Mouse (Mus musculus): Measurements from ENCODE around the gene Wdr20. TPM values are rescaled to one million over a fixed set of nuclear protein-coding genes. Genes with fewer than 3 reads are reported as not detected.

The Wdr20 gene
- total and polyA plus RNA-seq, 3 experiments = 17.9 to 26.2 (median 22.8) TPM

GRCm38 (mm10) chr12:110802674-110803297 is 65.0 kb downstream of the Wdr20 start:
- no peak for DNase-seq (ENCODE audit: extremely low read depth)
- Histone ChIP-seq H3K36me3 (replicated peaks in 1 of 2; ENCODE audit: control insufficient read depth in 1 of 2, insufficient read depth in 1 of 2, low read length in 1 of 2) (peaks cover 13 to 84% of the 10 kb centered on the region in 2 experiments), H3K27me3 (replicated peaks) (no peaks in the 10 kb centered on the region), H3K79me2 (replicated peaks; ENCODE audit: control insufficient read depth, extremely low read depth, insufficient read depth, poor library complexity, severe bottlenecking) (no peaks in the 10 kb centered on the region), H3K4me3 (replicated peaks in 1 of 3; ENCODE audit: low read depth in 2 of 3, low read length in 2 of 3, poor library complexity in 1 of 3) (no peak overlapping the region), H3K9ac (ENCODE audit: insufficient read depth, low read depth) (no peak overlapping the region), H3K4me1 (ENCODE audit: control insufficient read depth in 1 of 2, insufficient read depth in 2 of 2) (peaks cover 0 to 5% of the 10 kb centered on the region in 2 experiments; a peak in 1 of 4 replicates), H3K9me3 (replicated peaks; ENCODE audit: low read length) (no peaks in the 10 kb centered on the region), H3K4me2 (ENCODE audit: insufficient read depth, low read depth, poor library complexity, severe bottlenecking) (no peak overlapping the region), H3K27ac (ENCODE audit: insufficient read depth, low read depth) (no peak overlapping the region)
- in situ Hi-C loops (cut with MboI; ENCODE audit: low pct_ligation_motif_present, low pct_unique_long_range_greater_than_20kb, low sequenced_read_pairs) = no loop called here
- dilution Hi-C loops (cut with MboI; ENCODE audit: extremely low pct_ligation_motif_present, extremely low pct_unique_long_range_greater_than_20kb, low sequenced_read_pairs) = no loop called here
- TF ChIP-seq MXI1 (IDR thresholded peaks at IDR 0.05; ENCODE audit: low read depth, low read length) (no peak), IRF4 (IDR thresholded peaks at IDR 0.05; ENCODE audit: low read depth, low read length) (no peak), RCOR1 (conservative IDR thresholded peaks at IDR 0.05; ENCODE audit: low read depth, low read length) (no peak), ELF1 (IDR thresholded peaks at IDR 0.05; ENCODE audit: low read depth, low read length) (no peak), JUN (IDR thresholded peaks at IDR 0.05; ENCODE audit: insufficient read depth, low read depth, low read length) (no peak)

- dilution Hi-C loops (cut with MboI; ENCODE audit: extremely low pct_ligation_motif_present, extremely low pct_unique_long_range_greater_than_20kb, low sequenced_read_pairs) = no loop called here
- in situ Hi-C loops (cut with MboI; ENCODE audit: low pct_ligation_motif_present, low pct_unique_long_range_greater_than_20kb, low sequenced_read_pairs) = no loop called here
- Histone ChIP-seq H3K4me2 (ENCODE audit: insufficient read depth, low read depth, poor library complexity, severe bottlenecking) (no peak overlapping the region), H3K27me3 (replicated peaks) (no peaks in the 10 kb centered on the region), H3K4me3 (replicated peaks in 1 of 3; ENCODE audit: low read depth in 2 of 3, low read length in 2 of 3, poor library complexity in 1 of 3) (no peak overlapping the region), H3K79me2 (replicated peaks; ENCODE audit: control insufficient read depth, extremely low read depth, insufficient read depth, poor library complexity, severe bottlenecking) (no peaks in the 10 kb centered on the region), H3K27ac (ENCODE audit: insufficient read depth, low read depth) (no peak overlapping the region), H3K9me3 (replicated peaks; ENCODE audit: low read length) (no peaks in the 10 kb centered on the region), H3K4me1 (ENCODE audit: control insufficient read depth in 1 of 2, insufficient read depth in 2 of 2) (peaks cover 0 to 5% of the 10 kb centered on the region in 2 experiments; a peak in 1 of 4 replicates), H3K9ac (ENCODE audit: insufficient read depth, low read depth) (no peak overlapping the region), H3K36me3 (replicated peaks in 1 of 2; ENCODE audit: control insufficient read depth in 1 of 2, insufficient read depth in 1 of 2, low read length in 1 of 2) (peaks cover 22 to 87% of the 10 kb centered on the region in 2 experiments)
- TF ChIP-seq MYC (IDR thresholded peaks at IDR 0.05; ENCODE audit: low read depth, low read length) = no peak
- TF ChIP-seq CHD2 (IDR thresholded peaks at IDR 0.05; ENCODE audit: low read length) = no peak
- TF ChIP-seq TBP (conservative IDR thresholded peaks at IDR 0.05; ENCODE audit: low read depth, low read length) = no peak
- TF ChIP-seq NELFE (IDR thresholded peaks at IDR 0.05; ENCODE audit: low read depth, low read length) = no peak
- no peak for TF ChIP-seq JUND (conservative IDR thresholded peaks at IDR 0.05; ENCODE audit: low read depth, low read length)
- no peak for TF ChIP-seq USF1 (IDR thresholded peaks at IDR 0.05; ENCODE audit: low read depth, low read length)
- no peak for TF ChIP-seq HCFC1 (IDR thresholded peaks at IDR 0.05; ENCODE audit: low read depth, low read length)
- no peak for TF ChIP-seq ZKSCAN1 (IDR thresholded peaks at IDR 0.05; ENCODE audit: borderline replicate concordance, low read depth, low read length)
- TF ChIP-seq JUN (IDR thresholded peaks at IDR 0.05; ENCODE audit: insufficient read depth, low read depth, low read length) = no peak
- no peak for TF ChIP-seq EP300 (IDR thresholded peaks at IDR 0.05; ENCODE audit: low read length)
- no peak for TF ChIP-seq SMC3 (IDR thresholded peaks at IDR 0.05; ENCODE audit: low read depth, low read length)
- no peak for TF ChIP-seq RCOR1 (conservative IDR thresholded peaks at IDR 0.05; ENCODE audit: low read depth, low read length)
- TF ChIP-seq ELF1 (IDR thresholded peaks at IDR 0.05; ENCODE audit: low read depth, low read length) = no peak
- no peak for TF ChIP-seq ZC3H11A (IDR thresholded peaks at IDR 0.05; ENCODE audit: low read depth, low read length)
- no peak for TF ChIP-seq GABPA (IDR thresholded peaks at IDR 0.05; ENCODE audit: insufficient replicate concordance, low read depth, low read length)
- no peak for TF ChIP-seq TCF12 (IDR thresholded peaks at IDR 0.05; ENCODE audit: low read depth, low read length)
- TF ChIP-seq ETS1 (conservative IDR thresholded peaks at IDR 0.05; ENCODE audit: low read depth, low read length) = no peak
- no peak for TF ChIP-seq PAX5 (IDR thresholded peaks at IDR 0.05; ENCODE audit: low read length)
- no peak for TF ChIP-seq KAT2A (IDR thresholded peaks at IDR 0.05; ENCODE audit: insufficient replicate concordance, low read length)
- DNase-seq (ENCODE audit: extremely low read depth) = no peak
Observed at GRCm38 (mm10) chr12:110804261-110804660, 66.5 kb downstream of the Wdr20 start.

All from CH12.LX (cell line).